Mouse (Mus musculus) erythroblast, embryonic 14.5 days (primary cell): ENCODE data around the gene Mad1l1.

ENCODE experiments used
- GATA1 ChIP-seq: IDR thresholded peaks from 2 replicates; pipeline ENCODE4 v1.6.1; 2012; ENCODE audit warnings: low read length, inconsistent platforms, mixed read lengths
- TAL1 ChIP-seq: IDR thresholded peaks from 3 replicates; pipeline ENCODE4 v1.6.1; 2012; ENCODE audit warnings: low read length, inconsistent platforms, mixed read lengths

DNA sequence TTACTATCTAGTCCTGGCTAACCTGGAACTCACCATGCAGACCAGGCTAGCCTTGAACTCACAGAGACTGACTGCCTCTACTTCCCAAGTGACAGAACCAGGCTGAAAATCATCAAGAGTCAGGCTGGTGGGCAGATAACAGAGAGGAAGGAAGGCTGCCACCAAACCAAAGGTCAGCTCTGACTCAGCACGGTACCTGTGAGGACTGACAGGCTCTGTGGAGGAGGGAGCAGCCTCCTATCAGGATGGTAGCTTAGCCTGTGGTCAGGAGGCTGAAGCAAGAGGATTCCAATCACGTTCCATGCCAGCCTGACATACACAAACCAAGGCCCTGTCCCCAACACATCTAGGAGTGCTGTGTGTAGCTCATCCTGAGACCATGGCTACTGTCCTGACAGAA, 54.3 kb downstream of the Mad1l1 start:
- TF ChIP-seq GATA1: no peak
- TF ChIP-seq TAL1: no peak
